Mouse (Mus musculus) frontal cortex, postnatal 36 days (tissue): ENCODE measurements around the gene Rin3.

Source experiments
- DNase-seq, 2 experiments: peaks; one replicate each; pipeline ENCODE4 v3.0.0; 2022; ENCODE audit warnings: low spot score in 2 of 2

Rin3 gene

GRCm38 (mm10) chr12:102420168-102420890 lies 137.5 kb downstream of the Rin3 start:
- DNase-seq, result no peak

- DNase-seq, result peak; percentile 30 to 40
Measured at GRCm38 (mm10) chr12:102422065-102422464, 139.2 kb downstream of the Rin3 start.

GRCm38 (mm10) chr12:102422623-102423320 lies 139.9 kb downstream of the Rin3 start:
- DNase-seq, result no peak

- DNase-seq, result no peak
Measured at GRCm38 (mm10) chr12:102423625-102424024, 140.8 kb downstream of the Rin3 start.

DNA sequence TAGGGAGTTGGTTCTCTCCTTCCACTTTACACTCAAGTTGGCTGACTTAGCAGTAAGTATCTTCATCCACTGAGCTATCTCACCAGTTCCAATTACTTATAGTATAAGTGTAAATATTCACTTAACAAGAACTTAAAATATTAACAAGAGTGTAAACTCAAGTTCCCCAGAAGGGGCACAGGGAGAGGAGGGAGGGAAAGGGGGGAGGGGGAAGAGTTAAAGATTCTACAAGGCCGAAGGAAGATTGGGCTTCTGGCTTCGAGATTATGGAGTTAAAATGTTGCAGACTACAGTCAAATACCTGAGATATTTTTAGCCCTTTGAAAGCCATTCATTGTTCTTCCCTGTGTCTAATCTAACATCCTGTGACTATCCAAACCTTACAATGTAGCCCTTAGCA lies 141.6 kb downstream of the Rin3 start:
- no peak for DNase-seq

DNA sequence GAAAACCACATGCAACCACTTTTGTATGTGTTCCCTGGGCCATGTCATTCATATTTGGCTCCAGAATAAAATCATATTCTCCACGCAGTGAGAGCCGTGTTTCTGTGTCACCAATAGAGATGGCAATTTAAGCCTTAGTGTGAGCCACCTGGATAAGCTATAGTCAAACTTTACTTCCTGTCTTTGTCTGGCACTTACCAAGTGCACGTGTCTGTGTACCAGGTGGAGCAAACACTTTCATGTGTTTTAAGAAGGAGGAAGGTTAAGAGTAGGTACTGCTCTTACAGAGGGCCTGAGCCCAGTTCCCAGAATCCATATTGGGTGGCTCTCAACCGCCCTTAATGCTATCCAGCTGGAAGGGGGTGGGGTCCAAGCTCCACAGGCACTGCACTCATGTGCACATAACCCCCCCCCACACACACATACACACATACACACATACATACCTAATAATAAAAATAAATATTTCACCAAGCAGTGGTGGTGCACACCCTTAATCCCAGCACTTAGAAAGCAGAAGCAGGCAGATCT lies 142.3 kb downstream of the Rin3 start:
- DNase-seq, result no peak

GRCm38 (mm10) chr12:102426285-102426684 lies 143.4 kb downstream of the Rin3 start:
- DNase-seq, result no peak

DNA sequence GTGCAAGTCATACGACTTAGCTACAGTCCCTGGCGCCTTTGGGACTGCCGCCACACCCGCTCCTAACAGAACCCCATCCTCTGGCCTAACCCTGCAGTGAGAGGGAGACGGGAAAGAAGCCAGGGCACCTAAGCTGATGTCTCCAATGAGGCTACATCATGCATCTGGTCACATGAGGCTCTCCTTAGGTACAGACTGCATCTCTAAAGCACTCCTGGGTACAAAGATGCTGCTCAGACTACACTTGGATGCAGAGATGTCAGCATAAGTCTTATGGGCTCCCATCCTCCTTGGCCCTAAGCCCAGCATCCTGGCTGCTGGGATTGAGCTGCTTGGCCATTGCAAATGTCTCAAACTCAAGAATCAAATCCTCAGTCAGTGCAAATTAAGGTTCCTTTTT lies 146.8 kb downstream of the Rin3 start:
- DNase-seq, result no peak

DNA sequence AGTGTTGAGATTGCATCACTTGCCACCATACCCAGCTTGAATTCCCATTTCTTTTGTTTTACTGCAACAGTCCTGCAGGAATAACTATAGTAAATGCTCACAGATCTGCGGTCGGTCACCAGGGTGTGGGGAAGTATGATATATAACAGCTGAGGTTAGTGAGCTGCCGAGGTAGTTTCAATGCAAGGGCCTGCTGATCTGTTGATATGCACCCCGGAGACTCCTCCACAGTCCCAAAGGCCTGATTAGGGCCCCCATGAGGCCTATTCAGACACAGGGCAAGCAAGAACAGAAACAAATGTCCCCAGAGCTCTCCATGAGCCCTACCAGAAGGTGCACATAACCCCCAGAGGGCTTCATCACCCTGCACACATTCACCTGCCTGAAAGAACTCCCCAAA lies 147.4 kb downstream of the Rin3 start:
- DNase-seq, result no peak

DNA sequence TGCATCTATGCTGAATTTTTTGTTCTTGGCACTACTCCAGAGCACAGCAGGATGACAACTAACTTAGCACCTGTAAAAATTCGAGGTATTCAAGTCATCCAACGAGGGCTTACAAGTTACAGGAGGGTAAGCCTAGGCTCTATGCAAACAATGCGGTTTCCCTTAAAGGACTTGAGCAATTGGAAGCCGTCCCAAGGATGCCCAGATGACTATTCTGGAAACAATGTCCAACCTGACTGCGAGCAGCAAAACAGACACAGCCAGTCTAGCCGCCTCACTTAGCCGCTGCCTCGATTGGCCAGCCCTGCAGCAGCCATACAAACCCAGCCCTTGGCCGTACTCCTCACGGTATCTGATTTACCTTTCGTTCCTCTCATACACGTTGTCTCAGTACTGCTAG lies 149.4 kb downstream of the Rin3 start:
- DNase-seq, result no peak

- DNase-seq, result no peak
Measured at GRCm38 (mm10) chr12:102434107-102434506, 151.3 kb downstream of the Rin3 start.

GRCm38 (mm10) chr12:102436939-102437526 lies 154.2 kb downstream of the Rin3 start:
- DNase-seq, result no peak

DNA sequence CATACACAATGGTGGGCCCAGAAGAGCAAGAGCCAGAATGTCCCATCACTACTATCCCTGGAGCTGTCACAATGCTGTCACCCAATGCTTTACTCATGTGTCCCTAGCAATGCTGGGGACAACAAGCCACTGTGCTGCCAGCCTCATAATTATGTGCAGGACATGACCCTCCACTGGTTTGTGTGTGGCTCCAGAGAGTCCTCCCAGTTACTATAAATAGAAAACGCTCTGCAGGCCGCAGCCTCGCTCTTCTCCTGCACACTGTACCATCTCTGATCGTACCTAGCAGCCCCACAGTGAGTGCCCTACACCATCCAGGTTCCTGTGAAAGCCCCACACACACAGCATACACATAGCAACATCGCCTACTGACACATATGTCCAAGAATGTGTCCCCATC lies 155.1 kb downstream of the Rin3 start:
- no peak for DNase-seq

GRCm38 (mm10) chr12:102438983-102439631 lies 156.3 kb downstream of the Rin3 start:
- no peak for DNase-seq

GRCm38 (mm10) chr12:102439632-102440023 lies 156.8 kb downstream of the Rin3 start, which contains the start of gene Lgmn:
Lgmn (minus strand) TSS chr12:102439813.
- peak; percentile 99 for DNase-seq
